Mouse (Mus musculus): ENCODE data around the gene Lmo4. TPM values are rescaled to one million over a fixed set of nuclear protein-coding genes. Genes with fewer than 3 reads are reported as not detected.

Lmo4 gene
- total and polyA plus RNA-seq, 3 experiments, result 46.3 to 64.0 (median 57.6) TPM

DNA sequence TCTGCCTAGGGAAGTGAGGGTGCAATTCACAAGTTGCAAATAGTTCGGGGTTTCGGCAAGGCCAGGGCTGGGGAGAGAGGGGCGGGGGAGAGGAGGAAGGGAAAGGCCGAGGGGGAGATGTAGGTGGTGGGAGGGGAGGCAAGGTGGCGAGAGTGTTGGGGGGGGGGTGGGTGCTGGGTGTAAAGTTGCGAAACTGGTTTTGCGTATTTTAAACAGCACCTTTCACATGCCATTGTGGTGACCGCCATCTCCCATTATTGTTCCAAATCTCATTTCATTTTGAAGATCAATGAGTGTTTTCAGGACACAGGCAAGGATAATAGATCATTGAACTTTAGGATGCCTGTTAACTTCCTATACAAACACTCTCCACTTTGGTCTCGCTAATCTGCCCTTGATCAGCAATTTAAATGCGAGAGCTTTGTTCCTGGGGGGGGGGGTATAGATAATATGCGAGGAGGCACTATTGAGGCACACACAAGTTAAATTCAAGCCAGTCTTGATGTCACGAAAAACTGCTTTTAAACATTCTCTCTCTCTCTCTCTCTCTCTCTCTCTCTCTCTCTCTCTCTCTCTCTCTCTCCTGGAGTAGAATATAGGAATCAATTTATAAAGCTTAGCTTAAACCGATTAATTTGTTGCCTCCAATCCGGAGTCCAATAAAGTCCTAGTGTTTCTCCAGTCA, 2.3 kb downstream of the Lmo4 start (continued):
- no peak for TF ChIP-seq JUN (IDR thresholded peaks at IDR 0.05; ENCODE audit: insufficient read depth, low read depth, low read length)
- TF ChIP-seq E2F4 (IDR thresholded peaks at IDR 0.05; ENCODE audit: insufficient replicate concordance, low read depth, low read length), result no peak
- peak; percentile 46 for TF ChIP-seq NELFE (IDR thresholded peaks at IDR 0.05; ENCODE audit: low read depth, low read length)
- TF ChIP-seq USF1 (IDR thresholded peaks at IDR 0.05; ENCODE audit: low read depth, low read length), result no peak
- TF ChIP-seq RAD21 (IDR thresholded peaks at IDR 0.05; ENCODE audit: low read depth, low read length), result no peak
- peak; percentile 13; the same call in 1 of the 2 replicates for TF ChIP-seq EP300 (IDR thresholded peaks at IDR 0.05; ENCODE audit: low read length)
- TF ChIP-seq ELF1 (IDR thresholded peaks at IDR 0.05; ENCODE audit: low read depth, low read length), result peak; percentile 22; the same call in 1 of the 2 replicates
- no peak for TF ChIP-seq UBTF (IDR thresholded peaks at IDR 0.05; ENCODE audit: low read depth, low read length)

GRCm38 (mm10) chr3:144201794-144202573, 3.0 kb downstream of the Lmo4 start:
- no peaks in the 10 kb centered on the region for H3K27me3 ChIP-seq (replicated peaks)
- dilution Hi-C loops (cut with MboI; ENCODE audit: extremely low pct_ligation_motif_present, extremely low pct_unique_long_range_greater_than_20kb, low sequenced_read_pairs), result no loop called here
- peaks cover 2 to 21% of the 10 kb centered on the region in 2 experiments; a peak in 3 of 4 replicates for H3K4me1 ChIP-seq (ENCODE audit: control insufficient read depth in 1 of 2, insufficient read depth in 2 of 2)
- DNase-seq (ENCODE audit: extremely low read depth), result peak; percentile 78
- in situ Hi-C loops (cut with MboI; ENCODE audit: low pct_ligation_motif_present, low pct_unique_long_range_greater_than_20kb, low sequenced_read_pairs), result loop anchor here (10.0 kb wide), 1 partner anchor 173 kb away; no protein-coding TSS in a partner anchor
- H3K9ac ChIP-seq (ENCODE audit: insufficient read depth, low read depth), result peak overlapping the region; percentile 88
- peak overlapping the region; percentile 76 to 80 (median 77) for H3K4me3 ChIP-seq (replicated peaks in 1 of 3; ENCODE audit: low read depth in 2 of 3, low read length in 2 of 3, poor library complexity in 1 of 3)
- H3K4me2 ChIP-seq (ENCODE audit: insufficient read depth, low read depth, poor library complexity, severe bottlenecking), result peak overlapping the region; percentile 93
- H3K36me3 ChIP-seq (replicated peaks in 1 of 2; ENCODE audit: control insufficient read depth in 1 of 2, insufficient read depth in 1 of 2, low read length in 1 of 2), result peaks cover 8 to 42% of the 10 kb centered on the region in 2 experiments
- H3K27ac ChIP-seq (ENCODE audit: insufficient read depth, low read depth), result peak overlapping the region; percentile 61
- peaks cover 58% of the 10 kb centered on the region for H3K79me2 ChIP-seq (replicated peaks; ENCODE audit: control insufficient read depth, extremely low read depth, insufficient read depth, poor library complexity, severe bottlenecking)
- no peaks in the 10 kb centered on the region for H3K9me3 ChIP-seq (replicated peaks; ENCODE audit: low read length)
- TF ChIP-seq KAT2A (IDR thresholded peaks at IDR 0.05; ENCODE audit: insufficient replicate concordance, low read length) (no peak), CTCF (conservative IDR thresholded peaks at IDR 0.05 in 1 of 2, IDR thresholded peaks at IDR 0.05 in 1 of 2; ENCODE audit: low read depth in 2 of 2, low read length in 2 of 2) (peak in 1 of 2 experiments; percentile 22; a peak in 2 of 4 replicates), JUND (conservative IDR thresholded peaks at IDR 0.05; ENCODE audit: low read depth, low read length) (no peak), RCOR1 (conservative IDR thresholded peaks at IDR 0.05; ENCODE audit: low read depth, low read length) (no peak), NELFE (IDR thresholded peaks at IDR 0.05; ENCODE audit: low read depth, low read length) (no peak), MEF2A (IDR thresholded peaks at IDR 0.05; ENCODE audit: borderline replicate concordance, low read depth, low read length) (peak; percentile 8; the same call in 1 of the 2 replicates), HCFC1 (IDR thresholded peaks at IDR 0.05; ENCODE audit: low read depth, low read length) (no peak), MAZ (IDR thresholded peaks at IDR 0.05; ENCODE audit: low read depth, low read length) (peak; percentile 82; the same call in 1 of the 2 replicates), MYC (IDR thresholded peaks at IDR 0.05; ENCODE audit: low read depth, low read length) (no peak), UBTF (IDR thresholded peaks at IDR 0.05; ENCODE audit: low read depth, low read length) (peak; percentile 57), ZMIZ1 (IDR thresholded peaks at IDR 0.05; ENCODE audit: low read depth, low read length) (0 out of 2 replicates have a peak, but pooled peaks have one; percentile 65), MAFK (IDR thresholded peaks at IDR 0.05; ENCODE audit: insufficient replicate concordance, low read length) (no peak), CHD1 (IDR thresholded peaks at IDR 0.05; ENCODE audit: low read depth, low read length) (no peak), POLR2A (IDR thresholded peaks at IDR 0.05; ENCODE audit: low read depth, low read length) (peak; percentile 40), JUN (IDR thresholded peaks at IDR 0.05; ENCODE audit: insufficient read depth, low read depth, low read length) (no peak), ZC3H11A (IDR thresholded peaks at IDR 0.05; ENCODE audit: low read depth, low read length) (no peak), ETS1 (conservative IDR thresholded peaks at IDR 0.05; ENCODE audit: low read depth, low read length) (0 out of 2 replicates have a peak, but pooled peaks have one; percentile 5), MXI1 (IDR thresholded peaks at IDR 0.05; ENCODE audit: low read depth, low read length) (peak; percentile 89), CHD2 (IDR thresholded peaks at IDR 0.05; ENCODE audit: low read length) (peak; percentile 73), NRF1 (IDR thresholded peaks at IDR 0.05; ENCODE audit: low read depth, low read length) (0 out of 2 replicates have a peak, but pooled peaks have one; percentile 14), PAX5 (IDR thresholded peaks at IDR 0.05; ENCODE audit: low read length) (no peak), SIN3A (IDR thresholded peaks at IDR 0.05; ENCODE audit: low read length) (peak; percentile 88; the same call in 1 of the 2 replicates), MAX (IDR thresholded peaks at IDR 0.05; ENCODE audit: low read length) (no peak), ELF1 (IDR thresholded peaks at IDR 0.05; ENCODE audit: low read depth, low read length) (no peak), RAD21 (IDR thresholded peaks at IDR 0.05; ENCODE audit: low read depth, low read length) (no peak), USF2 (conservative IDR thresholded peaks at IDR 0.05; ENCODE audit: low read depth, low read length) (no peak), IRF4 (IDR thresholded peaks at IDR 0.05; ENCODE audit: low read depth, low read length) (peak; percentile 47), SMC3 (IDR thresholded peaks at IDR 0.05; ENCODE audit: low read depth, low read length) (no peak), E2F4 (IDR thresholded peaks at IDR 0.05; ENCODE audit: insufficient replicate concordance, low read depth, low read length) (no peak), USF1 (IDR thresholded peaks at IDR 0.05; ENCODE audit: low read depth, low read length) (no peak), ZKSCAN1 (IDR thresholded peaks at IDR 0.05; ENCODE audit: borderline replicate concordance, low read depth, low read length) (no peak)

Data from CH12.LX (cell line).